Mouse (Mus musculus): ENCODE data around the gene Mlycd. TPM values are rescaled to one million over a fixed set of nuclear protein-coding genes. Genes with fewer than 3 reads are reported as not detected.

Gene Mlycd
- 20.8 TPM for polyA plus RNA-seq (2014; fragmentation: Illumina TruSeq; extraction: RNeasy Lipid Tissue Mini Kit (QIAGEN cat#74804); ENCODE audit: low read depth, low replicate concordance)

DNA sequence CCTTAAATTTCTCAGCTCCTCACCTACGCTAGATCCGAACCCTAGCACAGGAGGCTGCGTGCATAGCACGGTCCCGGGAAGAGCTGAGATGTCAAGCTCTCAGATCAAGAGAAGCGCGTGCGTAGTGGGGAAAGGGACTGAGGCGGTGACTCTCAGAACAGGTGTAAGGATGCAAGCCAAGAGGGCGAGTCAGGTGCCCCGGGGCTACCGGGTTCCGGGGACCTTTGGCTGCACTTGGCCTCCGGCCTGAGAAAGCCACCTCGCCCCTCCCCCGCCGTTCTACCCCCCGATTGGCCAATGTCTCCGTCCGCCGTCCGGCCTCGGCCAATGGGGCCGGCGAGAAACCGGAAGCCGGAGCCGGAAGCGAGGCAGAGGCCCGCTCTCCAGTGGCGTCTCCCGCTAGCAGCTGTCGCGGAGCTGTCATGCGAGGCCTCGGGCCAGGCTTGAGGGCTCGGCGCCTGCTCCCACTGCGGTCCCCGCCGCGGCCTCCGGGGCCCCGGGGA, at the start of gene Mlycd:
Mlycd (plus strand) TSS at position 355 of the 503 bp plus-strand sequence.

GRCm38 (mm10) chr8:119433582-119434174, 39.0 kb downstream of the Mlycd start, which contains the start of gene Osgin1:
Osgin1 (plus strand) TSS chr8:119434124.

DNA sequence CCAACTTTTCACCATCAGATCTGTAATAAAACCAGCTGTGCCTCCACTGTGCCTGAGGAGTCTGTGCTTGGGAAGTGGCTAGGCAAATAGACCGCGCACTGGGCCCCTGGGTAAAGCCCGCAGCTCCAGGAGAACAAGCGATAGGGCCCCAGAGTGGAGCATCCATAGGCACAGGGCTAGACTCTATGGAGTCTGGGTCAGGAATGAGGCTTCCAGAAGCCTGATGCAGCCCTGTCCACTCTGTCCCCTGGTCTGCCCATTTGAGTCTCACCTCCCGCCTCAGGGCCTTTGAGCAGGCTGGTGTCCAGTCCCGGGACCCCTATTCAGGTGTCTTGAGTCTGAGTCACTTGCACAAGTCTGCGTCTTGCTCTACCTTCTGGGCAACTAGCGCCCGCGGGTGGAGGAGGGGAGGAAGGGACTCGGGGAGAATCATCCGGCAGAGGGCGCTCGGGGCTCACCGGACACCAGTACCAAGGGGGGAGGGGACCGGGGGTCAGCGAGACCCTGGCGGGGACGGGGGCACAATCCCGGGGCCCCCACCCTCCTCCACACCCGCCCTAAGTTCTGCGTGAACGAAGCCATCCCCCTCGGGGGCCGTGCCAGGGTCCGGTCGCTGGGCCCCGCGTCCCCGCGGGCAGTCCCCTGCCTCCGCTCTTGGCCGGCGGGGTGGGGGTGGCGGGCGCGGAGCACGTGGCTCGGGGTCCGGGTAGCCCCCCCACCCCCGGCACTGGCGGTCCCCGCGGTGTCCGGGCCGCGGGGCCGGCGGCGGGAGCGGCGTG, 51.7 kb downstream of the Mlycd start, which contains the start of gene Necab2:
Necab2 (plus strand) TSS at position 509 of the 779 bp plus-strand sequence.

Other genes with a start within 250 kb of the Mlycd start
- gene Hsbp1, start 50.4 kb upstream of the Mlycd start, polyA plus RNA-seq (2014; fragmentation: Illumina TruSeq; extraction: RNeasy Lipid Tissue Mini Kit (QIAGEN cat#74804); ENCODE audit: low read depth, low replicate concordance), result 164 TPM
- gene Osgin1, start 39.2 kb downstream of the Mlycd start, polyA plus RNA-seq (2014; fragmentation: Illumina TruSeq; extraction: RNeasy Lipid Tissue Mini Kit (QIAGEN cat#74804); ENCODE audit: low read depth, low replicate concordance), result 17.2 TPM
- 1.3 TPM for gene Necab2, start 51.8 kb downstream of the Mlycd start, polyA plus RNA-seq (2014; fragmentation: Illumina TruSeq; extraction: RNeasy Lipid Tissue Mini Kit (QIAGEN cat#74804); ENCODE audit: low read depth, low replicate concordance)
- gene Slc38a8, start 106.8 kb downstream of the Mlycd start, polyA plus RNA-seq (2014; fragmentation: Illumina TruSeq; extraction: RNeasy Lipid Tissue Mini Kit (QIAGEN cat#74804); ENCODE audit: low read depth, low replicate concordance), result 0.15 TPM
- gene Mbtps1, start 163.9 kb downstream of the Mlycd start, polyA plus RNA-seq (2014; fragmentation: Illumina TruSeq; extraction: RNeasy Lipid Tissue Mini Kit (QIAGEN cat#74804); ENCODE audit: low read depth, low replicate concordance), result 84.9 TPM
- 20.1 TPM for gene Hsdl1, start 180.3 kb downstream of the Mlycd start, polyA plus RNA-seq (2014; fragmentation: Illumina TruSeq; extraction: RNeasy Lipid Tissue Mini Kit (QIAGEN cat#74804); ENCODE audit: low read depth, low replicate concordance)
- gene Dnaaf1, start 180.4 kb downstream of the Mlycd start, polyA plus RNA-seq (2014; fragmentation: Illumina TruSeq; extraction: RNeasy Lipid Tissue Mini Kit (QIAGEN cat#74804); ENCODE audit: low read depth, low replicate concordance), result 10.7 TPM
- gene Taf1c, start 210.3 kb downstream of the Mlycd start, polyA plus RNA-seq (2014; fragmentation: Illumina TruSeq; extraction: RNeasy Lipid Tissue Mini Kit (QIAGEN cat#74804); ENCODE audit: low read depth, low replicate concordance), result 6.7 TPM
- gene Adad2, start 217.9 kb downstream of the Mlycd start, polyA plus RNA-seq (2014; fragmentation: Illumina TruSeq; extraction: RNeasy Lipid Tissue Mini Kit (QIAGEN cat#74804); ENCODE audit: low read depth, low replicate concordance), result 0.41 TPM
- gene Kcng4, start 240.8 kb downstream of the Mlycd start, polyA plus RNA-seq (2014; fragmentation: Illumina TruSeq; extraction: RNeasy Lipid Tissue Mini Kit (QIAGEN cat#74804); ENCODE audit: low read depth, low replicate concordance), result 3.2 TPM

Measured in adipose tissue, adult 10 weeks (tissue).